Mouse (Mus musculus): ENCODE measurements around the gene Gm37240. TPM values are rescaled to one million over a fixed set of nuclear protein-coding genes. Genes with fewer than 3 reads are reported as not detected.

Gene Gm37240
- polyA plus RNA-seq (2012; rRNA removed) = 0.77 and 1.0 TPM in 2 replicates

DNA sequence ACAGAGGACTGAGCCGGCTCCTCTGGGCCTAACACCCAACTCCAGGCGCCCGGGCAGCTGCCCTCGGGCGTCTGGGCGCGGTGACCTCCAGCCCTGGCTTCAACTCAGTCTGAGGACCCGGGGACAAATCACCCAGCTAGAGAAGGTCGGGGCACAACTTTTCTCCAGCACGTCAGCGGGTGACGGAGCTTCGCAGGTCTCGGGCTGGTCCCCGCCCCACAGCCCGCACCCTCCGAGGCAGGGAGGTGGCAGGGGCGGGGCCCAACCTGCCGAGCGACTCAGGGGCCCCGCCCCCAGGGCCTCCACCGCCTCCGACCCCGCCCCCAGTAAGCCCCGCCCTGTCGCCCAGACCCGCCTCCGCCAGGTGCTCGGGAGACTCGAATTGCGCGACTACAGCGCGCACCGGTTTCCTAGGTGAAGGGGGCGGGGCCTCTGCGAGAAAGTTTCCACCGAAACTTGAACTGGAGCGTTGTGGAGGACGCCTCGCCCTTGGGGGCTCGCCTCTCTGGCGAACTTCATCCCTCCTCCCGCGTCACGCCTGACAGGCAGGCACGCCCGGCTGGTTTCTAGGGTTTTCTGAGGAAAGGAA, at the start of gene Gm37240, which contains the start of gene Glt28d2:
Gene Gm37240, minus strand, starts transcription at position 280 of the 589 bp plus-strand sequence.
Gene Glt28d2, minus strand, starts transcription at position 278 of the 589 bp plus-strand sequence.
- TF ChIP-seq CTCF (IDR thresholded peaks at IDR 0.05; ENCODE audit: borderline replicate concordance, insufficient read depth, low read depth, low read length) (no peak), POLR2A (IDR thresholded peaks at IDR 0.05; ENCODE audit: borderline replicate concordance, insufficient read depth, low read length) (no peak)
- H3K27me3 ChIP-seq (ENCODE audit: control insufficient read depth, insufficient read depth, low read length) = no peaks in the 10 kb centered on the region; the same call in 1 of the 2 replicates
- H3K4me1 ChIP-seq (ENCODE audit: control insufficient read depth, insufficient read depth, low read length) = no peaks in the 10 kb centered on the region
- peak within 1 kb of the TSS; percentile 51 for H3K4me3 ChIP-seq (replicated peaks; ENCODE audit: insufficient read depth, low read depth, low read length)
- DNase-seq = peak; percentile 41 to 43
- no peak within 1 kb of the TSS for H3K27ac ChIP-seq (ENCODE audit: insufficient read depth, low read length)
- WGBS = under 1% methylated on average over 48 of the region's 48 CpGs

DNA sequence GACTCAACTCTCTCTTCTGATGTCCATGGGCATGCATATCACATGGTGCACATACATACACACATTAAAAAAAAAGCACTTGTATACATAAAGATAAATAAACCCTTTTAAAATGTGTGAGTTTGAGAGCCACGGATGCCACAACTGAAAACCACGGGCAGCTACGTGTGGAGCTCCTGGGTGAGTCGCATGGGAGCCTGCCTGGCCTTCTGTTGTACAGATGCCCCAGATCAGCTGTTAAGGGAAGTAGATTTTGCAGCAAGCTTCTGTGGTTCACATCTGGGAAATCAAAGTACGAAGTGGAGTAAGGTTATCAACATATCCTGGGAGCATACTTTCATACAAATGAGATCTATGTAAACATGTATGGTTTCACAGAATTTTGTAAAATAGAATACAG, 46.3 kb upstream of the Gm37240 start:
- TF ChIP-seq POLR2A (IDR thresholded peaks at IDR 0.05; ENCODE audit: borderline replicate concordance, insufficient read depth, low read length) = no peak
- no peak for TF ChIP-seq CTCF (IDR thresholded peaks at IDR 0.05; ENCODE audit: borderline replicate concordance, insufficient read depth, low read depth, low read length)
- no peak for DNase-seq
- no peak overlapping the region for H3K4me3 ChIP-seq (replicated peaks; ENCODE audit: insufficient read depth, low read depth, low read length)
- H3K27me3 ChIP-seq (ENCODE audit: control insufficient read depth, insufficient read depth, low read length) = no peaks in the 10 kb centered on the region
- WGBS = 95% methylated on average over 5 of the region's 5 CpGs
- H3K27ac ChIP-seq (ENCODE audit: insufficient read depth, low read length) = no peak overlapping the region
- no peaks in the 10 kb centered on the region for H3K4me1 ChIP-seq (ENCODE audit: control insufficient read depth, insufficient read depth, low read length)

DNA sequence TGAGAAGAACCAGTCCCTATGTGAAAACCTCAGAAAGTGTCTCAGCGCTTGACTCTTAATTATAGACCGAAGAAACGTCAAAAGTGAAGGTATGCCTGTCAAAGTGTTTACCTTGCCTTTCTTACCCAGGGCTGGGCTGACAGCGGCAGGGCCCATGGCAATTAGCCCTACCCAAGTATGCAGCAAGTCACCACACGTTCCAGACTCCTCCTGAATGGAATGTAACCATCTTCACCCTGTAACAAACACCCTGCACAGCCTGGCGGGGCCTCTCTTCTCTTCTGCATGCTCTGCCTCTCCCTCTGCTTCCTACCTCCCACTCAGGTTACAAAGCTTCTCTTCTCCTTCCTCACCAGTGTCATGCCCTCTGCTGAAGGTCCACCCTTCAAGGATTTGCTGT, 44.5 kb upstream of the Gm37240 start:
- DNase-seq = no peak
- no peak for TF ChIP-seq CTCF (IDR thresholded peaks at IDR 0.05; ENCODE audit: borderline replicate concordance, insufficient read depth, low read depth, low read length)
- TF ChIP-seq POLR2A (IDR thresholded peaks at IDR 0.05; ENCODE audit: borderline replicate concordance, insufficient read depth, low read length) = no peak
- no peaks in the 10 kb centered on the region for H3K4me1 ChIP-seq (ENCODE audit: control insufficient read depth, insufficient read depth, low read length)
- WGBS = 81% methylated on average over 6 of the region's 6 CpGs
- H3K4me3 ChIP-seq (replicated peaks; ENCODE audit: insufficient read depth, low read depth, low read length) = no peak overlapping the region
- no peak overlapping the region for H3K27ac ChIP-seq (ENCODE audit: insufficient read depth, low read length)
- H3K27me3 ChIP-seq (ENCODE audit: control insufficient read depth, insufficient read depth, low read length) = no peaks in the 10 kb centered on the region

DNA sequence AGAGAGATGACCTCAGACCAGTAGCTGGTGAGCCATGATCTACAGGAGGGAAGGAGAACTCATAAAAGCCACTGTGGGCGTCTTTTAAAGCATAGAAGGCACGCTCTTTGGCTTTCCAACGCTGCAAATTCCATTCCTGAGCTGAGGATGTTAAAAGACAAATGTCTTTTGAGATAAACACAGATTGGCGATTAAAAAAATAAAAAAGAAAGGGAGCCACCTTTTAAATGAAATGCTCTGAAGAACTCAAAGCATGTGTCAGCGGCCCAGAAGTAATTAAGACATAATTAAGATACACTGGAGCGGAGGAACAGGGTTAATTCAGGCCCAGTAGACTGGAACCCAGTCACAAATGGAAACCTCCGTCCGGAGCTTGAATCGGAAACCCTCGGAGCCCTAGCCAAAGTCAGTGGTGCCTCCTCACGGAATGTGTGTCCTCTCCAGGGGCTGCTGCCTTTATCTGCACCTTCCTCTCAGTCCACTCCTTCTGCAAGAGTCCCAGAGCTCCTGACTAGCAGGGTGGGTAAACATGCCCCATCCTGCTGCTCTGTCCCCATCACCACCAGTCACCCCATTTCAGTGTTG, 43.4 kb upstream of the Gm37240 start:
- WGBS = 46% methylated on average over 11 of the region's 11 CpGs
- Histone ChIP-seq H3K4me1 (ENCODE audit: control insufficient read depth, insufficient read depth, low read length) (no peaks in the 10 kb centered on the region), H3K4me3 (replicated peaks; ENCODE audit: insufficient read depth, low read depth, low read length) (no peak overlapping the region), H3K27me3 (ENCODE audit: control insufficient read depth, insufficient read depth, low read length) (no peaks in the 10 kb centered on the region), H3K27ac (ENCODE audit: insufficient read depth, low read length) (no peak overlapping the region)
- TF ChIP-seq CTCF (IDR thresholded peaks at IDR 0.05; ENCODE audit: borderline replicate concordance, insufficient read depth, low read depth, low read length) = no peak
- TF ChIP-seq POLR2A (IDR thresholded peaks at IDR 0.05; ENCODE audit: borderline replicate concordance, insufficient read depth, low read length) = no peak
- no peak for DNase-seq

DNA sequence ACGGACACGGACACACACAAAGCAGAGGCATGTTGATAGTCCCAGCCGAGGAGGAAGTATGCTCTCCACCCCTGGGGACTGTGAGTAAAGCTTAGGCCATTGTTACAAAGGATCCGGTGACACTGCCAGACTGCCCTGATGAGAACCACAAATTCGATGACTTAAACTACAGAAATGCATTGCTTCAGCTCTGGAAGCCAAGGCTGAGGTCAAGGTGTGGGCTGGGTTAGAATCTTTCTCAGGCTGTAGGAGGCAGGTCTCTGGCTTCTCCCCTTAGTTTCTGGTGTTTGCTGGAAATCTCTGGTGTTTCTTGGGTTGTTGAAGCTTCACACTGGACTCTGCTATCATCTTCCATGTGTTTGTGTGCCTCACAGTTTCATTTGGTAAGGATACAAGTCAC, 42.4 kb upstream of the Gm37240 start:
- no peak for TF ChIP-seq POLR2A (IDR thresholded peaks at IDR 0.05; ENCODE audit: borderline replicate concordance, insufficient read depth, low read length)
- no peak for TF ChIP-seq CTCF (IDR thresholded peaks at IDR 0.05; ENCODE audit: borderline replicate concordance, insufficient read depth, low read depth, low read length)
- 86% methylated on average over 5 of the region's 5 CpGs for WGBS
- no peak for DNase-seq
- H3K4me1 ChIP-seq (ENCODE audit: control insufficient read depth, insufficient read depth, low read length) = no peaks in the 10 kb centered on the region
- no peak overlapping the region for H3K27ac ChIP-seq (ENCODE audit: insufficient read depth, low read length)
- H3K27me3 ChIP-seq (ENCODE audit: control insufficient read depth, insufficient read depth, low read length) = no peaks in the 10 kb centered on the region
- H3K4me3 ChIP-seq (replicated peaks; ENCODE audit: insufficient read depth, low read depth, low read length) = no peak overlapping the region

DNA sequence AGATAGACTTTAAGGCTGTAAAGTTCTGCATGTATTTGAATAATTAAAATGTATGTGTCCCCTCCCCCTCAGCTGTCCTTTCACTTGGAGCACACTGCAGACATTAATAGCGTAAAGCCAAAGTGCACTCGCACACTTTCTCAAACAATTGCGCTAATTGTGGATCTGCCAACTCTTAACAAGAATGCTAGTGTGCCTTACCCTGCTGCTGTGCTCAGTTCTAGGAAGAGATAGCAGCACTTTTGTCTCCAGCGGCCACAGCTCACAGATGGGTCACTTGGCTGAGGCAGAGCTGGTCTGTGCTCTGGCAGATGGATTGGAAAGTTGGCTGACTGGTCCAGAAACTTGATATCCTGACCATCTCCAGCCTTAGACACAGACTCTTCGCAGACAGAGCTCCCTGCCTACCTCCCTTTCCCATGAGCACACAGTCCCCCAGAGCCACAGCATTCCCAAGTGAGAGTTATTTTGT, 40.9 kb upstream of the Gm37240 start:
- no peak for TF ChIP-seq CTCF (IDR thresholded peaks at IDR 0.05; ENCODE audit: borderline replicate concordance, insufficient read depth, low read depth, low read length)
- TF ChIP-seq POLR2A (IDR thresholded peaks at IDR 0.05; ENCODE audit: borderline replicate concordance, insufficient read depth, low read length) = no peak
- Histone ChIP-seq H3K4me1 (ENCODE audit: control insufficient read depth, insufficient read depth, low read length) (no peaks in the 10 kb centered on the region), H3K27ac (ENCODE audit: insufficient read depth, low read length) (no peak overlapping the region), H3K4me3 (replicated peaks; ENCODE audit: insufficient read depth, low read depth, low read length) (no peak overlapping the region), H3K27me3 (ENCODE audit: control insufficient read depth, insufficient read depth, low read length) (no peaks in the 10 kb centered on the region)
- 31% methylated on average over 5 of the region's 5 CpGs for WGBS
- DNase-seq = peak in 1 of 2 experiments; percentile 27

DNA sequence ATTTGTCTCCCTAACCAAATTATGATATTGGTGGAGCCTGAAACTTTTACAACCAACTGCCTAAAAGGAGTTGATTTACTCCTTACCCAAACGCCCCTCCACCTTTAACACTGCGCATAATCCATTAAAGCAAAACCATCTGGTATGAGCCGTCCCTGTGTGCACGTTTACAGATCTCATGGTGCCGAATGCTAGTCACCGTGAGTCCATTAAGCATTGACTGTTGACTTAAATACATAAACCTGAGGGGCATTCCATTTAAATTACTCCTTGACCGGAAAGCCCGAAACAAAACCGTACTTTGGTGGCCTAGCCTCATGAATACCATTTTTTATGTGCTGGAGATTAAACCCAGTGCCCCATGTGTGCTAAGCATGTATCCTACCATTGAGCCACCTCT, 40.0 kb upstream of the Gm37240 start:
- no peak overlapping the region for H3K27ac ChIP-seq (ENCODE audit: insufficient read depth, low read length)
- DNase-seq = no peak
- no peak overlapping the region for H3K4me3 ChIP-seq (replicated peaks; ENCODE audit: insufficient read depth, low read depth, low read length)
- no peaks in the 10 kb centered on the region for H3K27me3 ChIP-seq (ENCODE audit: control insufficient read depth, insufficient read depth, low read length)
- no peaks in the 10 kb centered on the region for H3K4me1 ChIP-seq (ENCODE audit: control insufficient read depth, insufficient read depth, low read length)
- TF ChIP-seq POLR2A (IDR thresholded peaks at IDR 0.05; ENCODE audit: borderline replicate concordance, insufficient read depth, low read length) (no peak), CTCF (IDR thresholded peaks at IDR 0.05; ENCODE audit: borderline replicate concordance, insufficient read depth, low read depth, low read length) (no peak)
- 89% methylated on average over 9 of the region's 9 CpGs for WGBS
